In genomic region chr6:94205926-94206325, GRCm38 (mm10) we compare ENCODE assay signal across 13 mouse cellular contexts.
A peak's percentile ranks its signal among the peaks of the same experiment; 100 is the strongest.
DNase-seq lines count a peak whose midpoint lies in the region; ATAC-seq and TF ChIP-seq lines count a peak whose summit lies in the region.
"Had no signal": no experiment of that assay in that cellular context is flagged by ENCODE, and none has a peak within 500 bp of the region (broad histone marks: within the 10 kb centered on the region; RNA-seq: fewer than 3 reads in every experiment).

No protein-coding gene starts in this region.

- H3K4me3 ChIP-seq in hindbrain, embryonic 12.5 days = no peak overlapping the region
- no peak overlapping the region for H3K4me3 ChIP-seq in hindbrain, postnatal 0 days (ENCODE audit: low read length)
- H3K4me3 ChIP-seq in neural tube, embryonic 15.5 days (replicated peaks) = no peak overlapping the region

- DNase-seq in adrenal gland, adult (ENCODE audit: inconsistent age in 2 of 2, low spot score in 1 of 2) = peak; percentile 35 to 76
- no peak for DNase-seq in adrenal gland, postnatal 4 days (ENCODE audit: low spot score in 2 of 2)
- no peak for DNase-seq in hindbrain, postnatal 0 days (ENCODE audit: low spot score)
- peak; percentile 27 for DNase-seq in neural tube, embryonic 10.5 days (ENCODE audit: extremely low spot score, low spot score)
- no peak for DNase-seq in spleen, postnatal 10 days (ENCODE audit: low spot score in 2 of 2)
- no peak for DNase-seq in layer of hippocampus, postnatal 36 days
- DNase-seq: cerebellum, adult 9-11 months; liver, postnatal 0 days; spleen, adult 18-20 months had no signal

- H3K36me3 ChIP-seq in hindbrain, embryonic 12.5 days = no peaks in the 10 kb centered on the region
- no peaks in the 10 kb centered on the region for H3K36me3 ChIP-seq in hindbrain, postnatal 0 days (ENCODE audit: insufficient read depth, low read length)
- H3K36me3 ChIP-seq in neural tube, embryonic 15.5 days = no peaks in the 10 kb centered on the region

- 0 out of 2 replicates have a peak overlapping the region, but pooled peaks have one; percentile 18 for H3K27ac ChIP-seq in hindbrain, embryonic 12.5 days
- no peak overlapping the region for H3K27ac ChIP-seq in hindbrain, postnatal 0 days
- H3K27ac ChIP-seq in neural tube, embryonic 15.5 days (replicated peaks) = no peak overlapping the region

- no peaks in the 10 kb centered on the region for H3K27me3 ChIP-seq in hindbrain, embryonic 12.5 days
- no peaks in the 10 kb centered on the region for H3K27me3 ChIP-seq in hindbrain, postnatal 0 days (ENCODE audit: insufficient read depth, low read length)
- H3K27me3 ChIP-seq in neural tube, embryonic 15.5 days (replicated peaks) = no peaks in the 10 kb centered on the region

- 20% methylated on average over 5 of the region's 5 CpGs for WGBS in hindbrain, embryonic 12.5 days
- 24% methylated on average over 5 of the region's 5 CpGs for WGBS in hindbrain, postnatal 0 days
- 13% methylated on average over 5 of the region's 5 CpGs for WGBS in neural tube, embryonic 15.5 days

- no peak overlapping the region; the same call in 1 of the 2 replicates for H3K9ac ChIP-seq in hindbrain, embryonic 12.5 days
- H3K9ac ChIP-seq in hindbrain, postnatal 0 days (replicated peaks; ENCODE audit: low read length) = no peak overlapping the region
- no peak overlapping the region for H3K9ac ChIP-seq in neural tube, embryonic 15.5 days (replicated peaks)
- H3K9ac ChIP-seq: liver, postnatal 0 days had no signal

- H3K9me3 ChIP-seq in hindbrain, embryonic 12.5 days (replicated peaks) = no peaks in the 10 kb centered on the region
- no peaks in the 10 kb centered on the region for H3K9me3 ChIP-seq in hindbrain, postnatal 0 days (ENCODE audit: low read length)
- no peaks in the 10 kb centered on the region for H3K9me3 ChIP-seq in neural tube, embryonic 15.5 days (replicated peaks)

- TF ChIP-seq CTCF in hindbrain, postnatal 0 days (IDR thresholded peaks at IDR 0.05; ENCODE audit: low read depth) = no peak

- peaks cover 7% of the 10 kb centered on the region; the same call in 1 of the 2 replicates for H3K4me1 ChIP-seq in hindbrain, embryonic 12.5 days
- H3K4me1 ChIP-seq in hindbrain, postnatal 0 days (ENCODE audit: insufficient read depth, low read length) = no peaks in the 10 kb centered on the region
- peaks cover 21% of the 10 kb centered on the region; the same call in 1 of the 2 replicates for H3K4me1 ChIP-seq in neural tube, embryonic 15.5 days

- no peak for ATAC-seq in hindbrain, embryonic 12.5 days (ENCODE audit: low FRiP score)
- no peak for ATAC-seq in hindbrain, postnatal 0 days
- no peak for ATAC-seq in neural tube, embryonic 15.5 days (ENCODE audit: low FRiP score)
- ATAC-seq: intestine, postnatal 0 days; liver, postnatal 0 days; midbrain, embryonic 16.5 days had no signal

- no peak overlapping the region for H3K4me2 ChIP-seq in hindbrain, embryonic 12.5 days (replicated peaks)
- no peak overlapping the region for H3K4me2 ChIP-seq in hindbrain, postnatal 0 days (ENCODE audit: low read depth, low read length)
- no peak overlapping the region for H3K4me2 ChIP-seq in neural tube, embryonic 15.5 days

Comparison
In these comparisons a context has a peak if more than half of its experiments do, and no peak if none do; other contexts are left out.
1. DNase-seq: peak in adrenal gland, adult (2 of 2) and neural tube, embryonic 10.5 days (single experiment); none in adrenal gland, postnatal 4 days (0 of 2), hindbrain, postnatal 0 days (single experiment), spleen, postnatal 10 days (0 of 2) and layer of hippocampus, postnatal 36 days (0 of 2).